ENCODE assay signal across 8 mouse cellular contexts in the genomic region with DNA sequence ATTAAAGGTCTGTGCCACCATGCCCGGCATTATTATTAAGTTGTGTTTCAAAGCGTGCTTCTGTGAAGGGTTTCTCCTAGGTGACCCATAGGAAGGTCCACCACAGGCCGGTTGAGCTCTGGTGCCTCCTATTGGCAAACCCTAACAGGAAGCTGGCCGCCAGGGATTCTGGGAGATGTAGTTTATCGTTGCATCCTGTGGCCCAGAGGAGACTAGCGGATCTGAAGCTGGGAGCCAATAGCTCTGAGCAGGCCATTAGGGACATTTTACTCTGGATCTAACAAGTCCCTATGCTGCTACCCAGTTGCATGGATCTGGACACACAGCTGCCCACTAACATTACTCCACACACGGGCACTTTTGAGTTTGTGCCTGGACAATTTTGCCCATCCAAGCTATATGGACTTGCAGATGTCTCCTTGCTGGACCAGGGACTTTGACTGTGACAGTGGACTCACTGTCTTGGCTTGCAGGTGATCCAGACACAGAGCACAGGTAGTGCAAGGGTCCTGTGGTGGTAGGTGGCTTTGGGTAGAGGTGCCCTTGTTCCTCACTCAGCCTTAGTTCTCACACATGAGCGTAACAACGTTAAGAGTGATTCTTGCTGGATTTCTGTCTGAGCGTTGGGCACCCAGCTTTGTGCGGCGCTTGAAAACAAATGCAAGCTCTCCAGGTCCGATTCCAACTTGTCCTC. TPM values are rescaled to one million over a fixed set of nuclear protein-coding genes. Genes with fewer than 3 reads are reported as not detected.
DNase-seq lines count a peak whose midpoint lies in the region; ATAC-seq lines count a peak whose summit lies in the region.

No protein-coding gene starts in this region.

- ATAC-seq in hindbrain, embryonic 15.5 days (ENCODE audit: low FRiP score, low read depth): peak; percentile 52
- no peak for ATAC-seq in inflammation-experienced regulatory T-cells, adult 6 months

- H3K4me2 ChIP-seq in hindbrain, embryonic 15.5 days: peak overlapping the region; percentile 38

- WGBS in hindbrain, embryonic 15.5 days: 15% methylated on average over 13 of the region's 13 CpGs

- no peaks in the 10 kb centered on the region for H3K4me1 ChIP-seq in hindbrain, embryonic 15.5 days (replicated peaks)

- H3K9me3 ChIP-seq in hindbrain, embryonic 15.5 days: no peaks in the 10 kb centered on the region

- no peak overlapping the region for H3K4me3 ChIP-seq in hindbrain, embryonic 15.5 days

- no peaks in the 10 kb centered on the region for H3K36me3 ChIP-seq in hindbrain, embryonic 15.5 days

- DNase-seq in adrenal gland, adult 18-20 months (ENCODE audit: low spot score in 2 of 2): peak; percentile 49 to 60
- peak; percentile 80 to 84 for DNase-seq in cerebellum, postnatal 36 days
- DNase-seq in frontal cortex, postnatal 36 days (ENCODE audit: low spot score in 2 of 2): peak; percentile 74 to 78
- DNase-seq in layer of hippocampus, postnatal 36 days: peak; percentile 63 to 70
- DNase-seq in lung, postnatal 10 days: peak; percentile 90
- peak; percentile 88 for DNase-seq in retina, postnatal 1 day

- no peak overlapping the region for H3K27ac ChIP-seq in hindbrain, embryonic 15.5 days (replicated peaks)

- no peak overlapping the region for H3K9ac ChIP-seq in hindbrain, embryonic 15.5 days

- H3K27me3 ChIP-seq in hindbrain, embryonic 15.5 days: no peaks in the 10 kb centered on the region

RNA-seq across cellular contexts. Expression of a gene that starts 24.4 kb away (rescaled TPM):
- 10 to 100 TPM; 17.3 to 25.6 TPM for total RNA-seq in adrenal gland, adult 18-20 months (2021)
- 488 and 506 TPM in 2 replicates for polyA plus RNA-seq in hindbrain, embryonic 15.5 days (2015; fragmentation: Nextera tagmentation; extraction: Ambion mirVana)
- total RNA-seq in layer of hippocampus, postnatal 36 days (2021): 100 to 1,000 TPM; 185 to 194 TPM
- polyA plus RNA-seq in inflammation-experienced regulatory T-cells, adult 6 months (2017; shearing (Covaris generic)): 1 to 10 TPM in 1 of 3 experiments, not detected in 2; 1.2 TPM

RNA-seq across cellular contexts. Expression of a gene that starts 29.2 kb away (rescaled TPM):
- total RNA-seq in adrenal gland, adult 18-20 months (2021): 1,000 to 10,000 TPM; 2,759 to 3,567 TPM
- 13,458 and 13,965 TPM in 2 replicates for polyA plus RNA-seq in hindbrain, embryonic 15.5 days (2015; fragmentation: Nextera tagmentation; extraction: Ambion mirVana)
- 1,000 to 10,000 TPM; 3,215 to 3,370 TPM for total RNA-seq in layer of hippocampus, postnatal 36 days (2021)
- over 10,000 TPM; 20,020 to 68,742 (median 52,499) TPM for polyA plus RNA-seq in inflammation-experienced regulatory T-cells, adult 6 months (2017; shearing (Covaris generic))

RNA-seq across cellular contexts. Expression of a gene that starts 40.6 kb away (rescaled TPM):
- 1 to 10 TPM; 8.0 to 9.5 TPM for total RNA-seq in adrenal gland, adult 18-20 months (2021)
- polyA plus RNA-seq in hindbrain, embryonic 15.5 days (2015; fragmentation: Nextera tagmentation; extraction: Ambion mirVana): 30.3 and 33.3 TPM in 2 replicates
- total RNA-seq in layer of hippocampus, postnatal 36 days (2021): 10 to 100 TPM; 37.1 to 41.6 TPM
- polyA plus RNA-seq in inflammation-experienced regulatory T-cells, adult 6 months (2017; shearing (Covaris generic)): 1 to 10 TPM; 4.6 to 5.8 (median 5.5) TPM

Comparison
In these comparisons a context has a peak if more than half of its experiments do, and no peak if none do; other contexts are left out.
1. RNA of a gene that starts 24.4 kb away (total RNA-seq): 185 to 194 TPM in layer of hippocampus, postnatal 36 days; 17.3 to 25.6 TPM in adrenal gland, adult 18-20 months; every median in the first group is over 4 times any median in the second.
2. Peak in every context shown above with its lines, with median percentiles within 50 percentile points of each other: DNase-seq.